Mouse (Mus musculus) heart, embryonic 15.5 days (tissue): Measurements from ENCODE around the gene Arhgap24. TPM values are rescaled to one million over a fixed set of nuclear protein-coding genes. Genes with fewer than 3 reads are reported as not detected.

Experiments
- ATAC-seq: fragments of 200-750 bp; cut with Nextera tagmentation; replicated peaks from 2 replicates; pipeline ENCODE4 v1.8.0; 2017; ENCODE audit warnings: low read depth, moderate TSS enrichment; ENCODE audit not compliant: insufficient number of reproducible peaks, insufficient read depth, low FRiP score
- H3K27ac ChIP-seq: fragments of 300-500 bp; sonication (generic); 2 replicates; pipeline ENCODE4 v1.5.1; 2015; ENCODE audit warnings: mild to moderate bottlenecking, inconsistent platforms
- H3K27me3 ChIP-seq: fragments of 300-500 bp; sonication (generic); 2 replicates; pipeline ENCODE4 v1.6.1; 2015; ENCODE audit warnings: inconsistent platforms
- H3K36me3 ChIP-seq: fragments of 300-500 bp; sonication (generic); 2 replicates; pipeline ENCODE4 v1.6.1; 2015; ENCODE audit warnings: mild to moderate bottlenecking, inconsistent platforms
- H3K4me1 ChIP-seq: fragments of 300-500 bp; sonication (generic); replicated peaks from 2 replicates; pipeline ENCODE4 v1.6.1; 2015; ENCODE audit warnings: inconsistent platforms
- H3K4me2 ChIP-seq: fragments of 300-500 bp; sonication (generic); 2 replicates; pipeline ENCODE4 v1.6.1; 2015; ENCODE audit warnings: inconsistent platforms, mild to moderate bottlenecking, moderate library complexity
- H3K4me3 ChIP-seq: fragments of 300-500 bp; sonication (generic); 2 replicates; pipeline ENCODE4 v1.5.1; 2015; ENCODE audit warnings: mild to moderate bottlenecking, inconsistent platforms
- H3K9ac ChIP-seq: fragments of 300-500 bp; sonication (generic); 2 replicates; pipeline ENCODE4 v1.6.1; 2015; ENCODE audit warnings: mild to moderate bottlenecking, inconsistent platforms
- H3K9me3 ChIP-seq: fragments of 300-500 bp; sonication (generic); replicated peaks from 2 replicates; pipeline ENCODE4 v1.6.1; 2016; ENCODE audit warnings: inconsistent platforms
- WGBS: fragments of 180-500 bp; shearing (Covaris S2); methylation state at CpG from one replicate; pipeline ENCODE4 v1.1.7; 2015; ENCODE audit warnings: mixed read lengths; 5-methylcytosine and 5-hydroxymethylcytosine counted together
- polyA plus RNA-seq: library from polyadenylated mRNA; unstranded; fragments of >200 nt; fragmentation: Nextera tagmentation; extraction: Ambion mirVana; gene quantifications from 2 replicates; pipeline ENCODE4 v1.2.1, GENCODE M21; 2015

Arhgap24 gene
- polyA plus RNA-seq, 1 experiment from 2014 or later = 13.4 TPM

DNA sequence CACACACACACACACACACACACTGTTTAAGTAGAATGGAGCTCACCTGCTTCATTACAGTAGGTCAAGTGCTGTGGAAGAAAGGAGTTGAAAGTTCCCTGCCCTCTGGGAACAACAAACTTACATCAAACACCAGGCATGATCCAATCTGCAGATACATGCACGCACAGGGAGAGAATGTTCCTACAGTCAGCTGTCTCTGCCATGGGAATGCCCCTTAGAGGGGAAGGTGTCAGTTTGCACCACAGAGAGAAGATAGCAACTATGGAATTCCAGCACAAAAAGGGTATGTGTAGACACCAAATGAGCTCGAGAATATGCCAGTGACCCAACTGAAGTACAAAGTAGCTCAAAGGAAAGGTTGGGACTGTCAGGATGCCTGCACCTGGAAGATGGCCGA, 69.0 kb downstream of the Arhgap24 start:
- no peak for ATAC-seq
- no peaks in the 10 kb centered on the region for H3K27me3 ChIP-seq
- no peak overlapping the region for H3K27ac ChIP-seq
- 44% methylated on average over 3 of the region's 3 CpGs for WGBS
- H3K4me3 ChIP-seq = no peak overlapping the region
- no peak overlapping the region for H3K9ac ChIP-seq
- H3K4me1 ChIP-seq = no peaks in the 10 kb centered on the region
- H3K9me3 ChIP-seq = no peaks in the 10 kb centered on the region
- H3K4me2 ChIP-seq = no peak overlapping the region
- no peaks in the 10 kb centered on the region for H3K36me3 ChIP-seq

DNA sequence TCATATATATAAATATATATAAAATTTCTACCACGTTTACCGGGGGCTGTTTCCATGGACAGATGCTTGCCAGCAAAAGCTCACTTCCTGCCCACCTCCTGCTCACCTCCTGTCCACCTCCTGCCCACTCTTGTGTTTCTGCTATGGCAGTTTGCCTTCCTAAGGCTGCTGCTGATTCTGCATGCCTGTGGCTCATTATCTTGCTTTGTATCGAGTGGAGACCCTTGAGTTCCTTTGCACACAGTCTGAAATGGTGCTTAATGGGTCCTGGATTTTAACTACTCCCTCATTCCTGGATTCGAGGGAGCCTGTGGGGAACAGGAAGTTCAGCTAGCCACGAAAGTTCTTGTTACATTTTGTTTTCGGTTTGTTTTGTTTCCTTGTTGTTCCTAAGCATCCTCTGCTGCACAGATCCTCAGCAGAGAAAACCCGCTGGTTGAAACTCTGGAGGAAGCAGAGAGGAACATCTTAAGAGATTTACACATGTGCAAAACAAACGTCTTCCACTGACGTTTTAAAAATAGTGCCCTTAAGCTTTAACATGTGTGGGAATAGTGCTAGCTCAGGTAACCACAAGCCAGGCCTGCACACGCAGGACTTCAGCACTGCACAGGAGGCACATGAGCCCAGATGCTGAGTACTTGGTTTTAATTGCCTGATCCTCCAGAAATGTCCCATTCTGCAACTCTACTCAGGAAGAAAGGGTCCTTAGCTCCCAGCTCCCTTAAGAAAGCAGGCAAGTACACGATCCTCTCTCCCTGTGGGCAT, 69.9 kb downstream of the Arhgap24 start:
- Histone ChIP-seq H3K9ac (no peak overlapping the region), H3K9me3 (no peaks in the 10 kb centered on the region), H3K4me2 (no peak overlapping the region), H3K27ac (no peak overlapping the region), H3K4me3 (no peak overlapping the region), H3K36me3 (no peaks in the 10 kb centered on the region), H3K27me3 (no peaks in the 10 kb centered on the region), H3K4me1 (no peaks in the 10 kb centered on the region)
- WGBS = 43% methylated on average over 11 of the region's 11 CpGs
- ATAC-seq = no peak

DNA sequence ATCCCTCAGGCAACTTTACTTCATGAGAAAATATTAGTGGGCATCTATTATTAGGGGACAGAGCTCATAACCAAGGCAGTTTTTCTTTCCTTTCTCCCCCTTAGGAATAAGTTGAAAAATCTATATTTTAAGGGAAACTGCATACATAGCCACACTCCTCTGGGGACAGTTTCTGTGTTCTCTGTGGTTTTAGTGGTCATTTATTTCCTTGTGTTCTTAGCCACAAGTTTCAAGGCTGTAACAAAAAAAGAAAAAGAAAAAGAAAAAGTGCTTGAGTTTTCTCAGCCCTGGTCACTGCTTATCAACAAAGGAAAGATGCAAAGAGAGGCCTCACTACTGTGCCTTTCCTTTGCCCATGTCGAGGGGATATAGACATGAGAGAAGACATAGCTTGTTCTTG, 71.3 kb downstream of the Arhgap24 start:
- Histone ChIP-seq H3K4me2 (no peak overlapping the region), H3K27ac (no peak overlapping the region), H3K27me3 (no peaks in the 10 kb centered on the region), H3K9me3 (no peaks in the 10 kb centered on the region), H3K9ac (no peak overlapping the region), H3K4me3 (no peak overlapping the region), H3K4me1 (no peaks in the 10 kb centered on the region), H3K36me3 (no peaks in the 10 kb centered on the region)
- no peak for ATAC-seq
- WGBS = 59% methylated on average over 1 of the region's 1 CpGs

DNA sequence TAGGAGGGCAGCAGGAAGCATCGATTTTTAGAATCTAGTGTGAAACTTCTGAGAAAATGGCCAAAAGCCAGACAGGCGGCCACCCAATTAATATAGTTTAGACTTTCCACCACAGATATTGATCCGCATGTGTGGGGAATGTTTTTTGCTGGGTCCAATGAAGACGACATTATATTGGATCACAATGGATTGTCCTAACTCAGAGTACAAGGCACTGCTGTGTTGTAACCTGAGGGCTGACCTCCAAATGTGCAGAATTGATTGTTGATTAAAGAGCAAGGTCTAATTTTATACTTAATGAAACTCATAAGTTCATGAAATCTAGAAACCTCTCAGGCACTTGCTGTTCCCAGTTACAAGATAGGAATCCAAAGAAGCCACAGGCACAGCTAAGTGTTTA, 74.8 kb downstream of the Arhgap24 start:
- no peak overlapping the region for H3K4me2 ChIP-seq
- no peaks in the 10 kb centered on the region for H3K27me3 ChIP-seq
- H3K9me3 ChIP-seq = no peaks in the 10 kb centered on the region
- no peak overlapping the region for H3K9ac ChIP-seq
- no peak for ATAC-seq
- H3K4me1 ChIP-seq = no peaks in the 10 kb centered on the region
- no peak overlapping the region for H3K4me3 ChIP-seq
- H3K27ac ChIP-seq = no peak overlapping the region
- WGBS = 86% methylated on average over 4 of the region's 4 CpGs
- no peaks in the 10 kb centered on the region for H3K36me3 ChIP-seq

DNA sequence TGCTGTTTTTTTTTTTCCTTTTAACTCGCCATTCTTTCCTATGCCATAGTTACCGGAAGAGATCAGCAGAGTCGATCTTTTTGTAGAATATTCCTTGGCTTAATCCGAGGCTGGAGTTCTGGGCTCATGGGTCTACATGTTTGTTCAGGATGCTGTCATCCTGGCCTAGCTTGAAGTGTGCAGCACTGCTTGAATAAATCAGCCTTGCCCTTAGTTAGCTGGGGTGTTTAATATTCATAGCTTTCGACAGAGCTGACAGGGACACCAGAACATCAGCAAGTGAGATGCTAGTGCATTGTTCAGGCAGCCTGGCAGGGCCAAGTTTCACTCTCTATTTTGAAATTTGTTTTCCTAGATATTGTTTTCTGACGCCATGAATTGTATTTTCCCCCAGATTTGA, 79.1 kb downstream of the Arhgap24 start:
- Histone ChIP-seq H3K4me3 (no peak overlapping the region), H3K36me3 (no peaks in the 10 kb centered on the region), H3K9ac (no peak overlapping the region), H3K27me3 (no peaks in the 10 kb centered on the region), H3K27ac (no peak overlapping the region), H3K4me2 (no peak overlapping the region), H3K4me1 (no peaks in the 10 kb centered on the region), H3K9me3 (no peaks in the 10 kb centered on the region)
- 76% methylated on average over 6 of the region's 6 CpGs for WGBS
- ATAC-seq = no peak

DNA sequence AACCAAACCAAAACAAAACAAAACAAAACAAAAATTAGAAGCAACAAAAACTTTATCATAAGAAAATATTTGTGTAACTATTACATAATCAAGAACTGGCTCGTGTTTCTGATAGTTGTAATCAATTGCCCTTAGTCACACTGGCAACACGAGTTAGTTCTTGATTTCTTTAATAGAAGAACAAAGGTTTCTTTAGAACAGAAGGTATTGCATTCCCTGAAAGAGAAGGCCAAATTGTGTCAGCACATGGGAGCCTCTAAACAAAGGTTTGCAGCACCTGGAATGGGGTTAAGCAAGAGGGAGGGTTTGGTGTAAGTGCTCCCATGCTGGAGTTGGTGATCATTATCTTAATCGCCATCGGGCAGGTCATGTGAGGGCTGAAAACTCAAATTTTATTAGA, 82.8 kb downstream of the Arhgap24 start:
- no peaks in the 10 kb centered on the region for H3K36me3 ChIP-seq
- H3K27ac ChIP-seq = no peak overlapping the region
- H3K27me3 ChIP-seq = no peaks in the 10 kb centered on the region
- no peak for ATAC-seq
- H3K4me3 ChIP-seq = no peak overlapping the region
- H3K9me3 ChIP-seq = no peaks in the 10 kb centered on the region
- no peak overlapping the region for H3K9ac ChIP-seq
- H3K4me2 ChIP-seq = no peak overlapping the region
- 62% methylated on average over 4 of the region's 4 CpGs for WGBS
- H3K4me1 ChIP-seq = no peaks in the 10 kb centered on the region

DNA sequence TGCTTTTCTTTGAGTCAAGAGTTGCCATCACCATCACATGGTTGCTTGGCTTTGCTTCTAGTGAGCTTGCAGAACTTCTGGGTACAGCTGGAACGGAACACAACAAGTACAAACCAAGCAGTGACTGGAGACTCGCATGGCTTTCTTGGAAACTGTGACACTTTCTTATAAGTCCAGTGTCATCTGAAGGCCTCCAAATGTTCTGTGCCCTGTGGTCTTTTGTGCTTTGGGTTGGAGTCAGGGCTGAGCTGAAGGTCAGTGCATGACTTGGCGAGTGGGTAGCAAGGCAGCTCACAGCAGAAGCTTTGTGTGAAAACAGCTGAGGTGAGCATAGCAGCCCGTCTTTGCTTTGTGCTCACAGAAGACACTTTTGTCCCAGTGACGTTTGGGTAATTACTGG, 87.6 kb downstream of the Arhgap24 start:
- H3K9me3 ChIP-seq = no peaks in the 10 kb centered on the region
- WGBS = 75% methylated on average over 5 of the region's 5 CpGs
- H3K4me2 ChIP-seq = no peak overlapping the region
- H3K4me1 ChIP-seq = no peaks in the 10 kb centered on the region
- no peak overlapping the region for H3K27ac ChIP-seq
- no peak overlapping the region for H3K4me3 ChIP-seq
- no peaks in the 10 kb centered on the region for H3K27me3 ChIP-seq
- no peak for ATAC-seq
- no peaks in the 10 kb centered on the region for H3K36me3 ChIP-seq
- no peak overlapping the region for H3K9ac ChIP-seq

DNA sequence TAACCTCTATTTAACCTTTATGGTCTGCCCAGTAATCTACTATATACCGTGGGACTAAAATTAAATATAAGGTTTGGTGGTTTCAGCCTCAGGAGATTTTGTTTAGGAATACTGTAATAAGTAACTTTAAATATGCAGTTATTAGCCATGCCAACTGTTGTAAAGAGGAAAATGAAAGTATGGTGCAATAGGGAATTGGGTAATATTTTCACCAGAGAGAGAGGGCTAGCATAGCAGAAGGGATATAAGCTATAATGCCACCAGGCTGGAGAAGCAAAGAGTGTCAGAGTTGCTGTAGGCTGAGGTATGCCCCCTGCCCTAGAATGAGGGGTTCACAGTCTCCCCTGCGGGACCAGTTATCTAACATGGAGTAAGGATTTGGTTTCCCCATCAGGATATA, 90.3 kb downstream of the Arhgap24 start:
- H3K4me2 ChIP-seq = no peak overlapping the region
- no peaks in the 10 kb centered on the region for H3K36me3 ChIP-seq
- no peaks in the 10 kb centered on the region for H3K4me1 ChIP-seq
- H3K4me3 ChIP-seq = no peak overlapping the region
- H3K9ac ChIP-seq = no peak overlapping the region
- WGBS = 83% methylated on average over 2 of the region's 2 CpGs
- no peak for ATAC-seq
- H3K27ac ChIP-seq = no peak overlapping the region
- H3K27me3 ChIP-seq = no peaks in the 10 kb centered on the region
- H3K9me3 ChIP-seq = no peaks in the 10 kb centered on the region

DNA sequence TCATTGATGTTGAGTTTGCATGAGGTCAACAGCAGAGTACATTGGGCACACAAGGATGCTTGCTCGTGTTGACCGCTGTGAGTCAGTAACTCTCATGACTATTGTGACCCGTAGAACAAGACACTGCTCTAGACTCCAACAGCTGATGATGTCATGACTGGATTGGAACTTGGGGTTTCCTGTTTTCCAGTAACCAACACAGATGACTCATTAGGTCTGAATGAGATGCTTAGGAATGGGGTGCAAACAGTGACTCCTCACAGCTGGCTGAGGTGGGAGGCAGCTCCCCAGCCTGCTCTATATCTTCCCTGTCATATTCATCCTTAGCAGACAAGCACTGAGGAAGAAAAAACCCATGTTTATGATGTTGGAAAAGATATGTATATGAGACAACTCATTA, 95.6 kb downstream of the Arhgap24 start:
- Histone ChIP-seq H3K27me3 (no peaks in the 10 kb centered on the region), H3K4me1 (no peaks in the 10 kb centered on the region), H3K4me3 (no peak overlapping the region), H3K27ac (no peak overlapping the region), H3K36me3 (no peaks in the 10 kb centered on the region), H3K9me3 (no peaks in the 10 kb centered on the region), H3K9ac (no peak overlapping the region), H3K4me2 (no peak overlapping the region)
- no peak for ATAC-seq
- 81% methylated on average over 3 of the region's 3 CpGs for WGBS

DNA sequence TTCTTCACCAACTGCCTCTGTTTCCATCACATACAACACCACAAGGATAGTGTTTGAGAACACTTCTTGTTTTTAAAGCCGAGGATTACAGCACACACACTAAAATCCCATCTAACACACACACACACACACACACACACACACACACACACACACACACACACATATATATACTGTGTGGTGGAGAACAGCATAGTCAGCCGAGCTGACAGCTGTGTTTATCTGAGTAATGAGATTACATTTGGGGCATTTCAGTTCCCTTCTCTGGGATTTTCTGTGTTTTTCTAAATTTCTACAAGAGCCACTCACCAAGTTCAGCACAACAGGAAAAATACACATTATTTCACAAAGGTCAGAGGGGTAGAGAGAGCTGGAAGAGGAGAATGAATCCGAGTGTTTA, 96.5 kb downstream of the Arhgap24 start:
- no peak for ATAC-seq
- Histone ChIP-seq H3K4me1 (no peaks in the 10 kb centered on the region), H3K36me3 (no peaks in the 10 kb centered on the region), H3K9ac (no peak overlapping the region), H3K27me3 (no peaks in the 10 kb centered on the region), H3K4me3 (no peak overlapping the region), H3K9me3 (no peaks in the 10 kb centered on the region), H3K27ac (no peak overlapping the region), H3K4me2 (no peak overlapping the region)
- WGBS = 47% methylated on average over 3 of the region's 3 CpGs

DNA sequence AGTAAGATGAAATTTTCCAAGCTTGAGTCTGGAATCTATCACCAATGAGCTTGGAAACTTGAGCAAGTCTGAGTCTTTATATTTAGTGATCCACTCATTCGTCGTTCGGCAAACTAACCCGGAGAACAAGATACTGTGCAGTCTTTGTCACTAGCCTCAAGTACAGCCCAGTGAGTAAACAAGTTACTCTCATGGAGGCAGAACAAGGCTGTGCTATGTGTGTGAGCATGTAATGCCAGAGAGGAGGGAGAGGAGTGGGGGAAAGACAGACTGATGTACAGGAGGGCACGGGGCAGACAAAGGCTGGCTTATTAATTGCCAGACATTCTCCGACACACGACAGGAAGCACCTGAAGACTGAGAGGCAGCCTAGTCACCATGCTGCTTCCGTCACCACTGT, 97.2 kb downstream of the Arhgap24 start:
- 64% methylated on average over 8 of the region's 8 CpGs for WGBS

DNA sequence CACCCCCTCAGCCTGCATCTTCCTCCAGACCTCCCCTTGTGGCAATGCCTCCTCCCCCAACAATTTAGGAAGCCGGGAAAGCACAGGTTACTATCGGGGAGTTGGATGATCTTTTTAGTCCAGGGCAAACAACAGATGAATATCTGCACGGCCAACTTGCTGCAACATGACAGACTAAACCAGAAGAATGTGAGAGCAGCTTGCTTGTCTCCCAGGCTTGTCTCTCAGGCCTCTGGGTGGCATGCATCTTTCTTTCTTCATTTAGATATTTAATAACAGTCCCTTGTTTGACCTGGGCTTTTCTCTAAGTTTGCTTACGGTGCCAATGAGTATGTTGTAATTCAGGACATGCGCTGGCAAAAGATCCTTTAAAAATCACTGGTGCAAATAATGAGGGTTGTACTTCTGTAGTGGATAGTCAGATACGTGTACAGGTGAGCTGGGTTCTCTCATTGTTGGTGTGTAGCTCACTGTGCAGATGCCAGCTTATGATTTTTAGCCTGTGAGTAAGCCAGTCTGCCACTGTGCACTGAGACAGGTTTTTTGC, 101.7 kb downstream of the Arhgap24 start:
- no peaks in the 10 kb centered on the region for H3K36me3 ChIP-seq
- H3K27ac ChIP-seq = no peak overlapping the region
- H3K9ac ChIP-seq = no peak overlapping the region
- H3K4me2 ChIP-seq = no peak overlapping the region
- no peak for ATAC-seq
- H3K27me3 ChIP-seq = no peaks in the 10 kb centered on the region
- no peak overlapping the region for H3K4me3 ChIP-seq
- 69% methylated on average over 6 of the region's 6 CpGs for WGBS
- no peaks in the 10 kb centered on the region; the same call in 1 of the 2 replicates for H3K9me3 ChIP-seq
- H3K4me1 ChIP-seq = no peaks in the 10 kb centered on the region

More for the DNA sequence above, 97.2 kb downstream of the Arhgap24 start:
- H3K9me3 ChIP-seq = no peaks in the 10 kb centered on the region
- no peaks in the 10 kb centered on the region for H3K36me3 ChIP-seq
- no peak overlapping the region for H3K4me3 ChIP-seq
- ATAC-seq = no peak
- H3K4me2 ChIP-seq = no peak overlapping the region
- no peak overlapping the region for H3K9ac ChIP-seq
- no peaks in the 10 kb centered on the region for H3K27me3 ChIP-seq
- no peaks in the 10 kb centered on the region for H3K4me1 ChIP-seq
- H3K27ac ChIP-seq = no peak overlapping the region
